Mouse (Mus musculus): ENCODE measurements around the gene Rest.

GRCm38 (mm10) chr5:77281518-77282174 is 16.4 kb downstream of the Rest start:
- TF ChIP-seq CTCF (conservative IDR thresholded peaks at IDR 0.05; ENCODE audit: low read length) = no peak
- no peak for TF ChIP-seq NANOG (IDR thresholded peaks at IDR 0.05; ENCODE audit: borderline replicate concordance, low read length)
